Mouse (Mus musculus) brain, embryonic 14.5 days (tissue): ENCODE measurements at regions not wholly inside any gene's neighbourhood (a gene's known extent, or its start where the extent isn't known, plus 50 kb on each side); places are given as distances from the start of the nearest gene placed in this dataset.

Experiments
- CTCF ChIP-seq: fragments of 200-500 bp; IDR thresholded peaks from 2 replicates; pipeline ENCODE4 v1.5.1; 2012; ENCODE audit warnings: inconsistent platforms, mild to moderate bottlenecking, moderate library complexity, borderline replicate concordance; ENCODE audit not compliant: insufficient read depth, insufficient read length; ENCODE audit errors: extremely low read depth
- POLR2A ChIP-seq: fragments of 200-500 bp; IDR thresholded peaks from 2 replicates; pipeline ENCODE4 v1.6.1; 2012; ENCODE audit warnings: mild to moderate bottlenecking, inconsistent platforms, borderline replicate concordance; ENCODE audit not compliant: poor library complexity, insufficient read depth, insufficient read length, severe bottlenecking; ENCODE audit errors: extremely low read depth

- TF ChIP-seq CTCF: no peak
- no peak for TF ChIP-seq POLR2A
These were observed 68.7 kb upstream of the Pum3 start for GRCm38 (mm10) chr19:27498278-27498677.
